Mouse (Mus musculus) layer of hippocampus, postnatal 25 days (tissue): ENCODE measurements around the gene Ubxn2a. TPM values are rescaled to one million over a fixed set of nuclear protein-coding genes. Genes with fewer than 3 reads are reported as not detected.

ENCODE experiments used
- DNase-seq, 2 experiments: peaks; one replicate each; pipeline ENCODE4 v3.0.0; 2022; ENCODE audit warnings: mixed read lengths in 2 of 2, low spot score in 1 of 2; ENCODE audit errors: extremely low spot score in 1 of 2
- total RNA-seq, 2 experiments: library from RNA; stranded (reverse); gene quantifications; 2 replicates each; pipeline ENCODE4 v1.2.3; 2021

The Ubxn2a gene
- total RNA-seq, 2 experiments from 2014 or later: 39.9 to 42.2 TPM

- no peak for DNase-seq
Observed at GRCm38 (mm10) chr12:4882086-4882485, 25.4 kb downstream of the Ubxn2a start.

- DNase-seq: no peak
Observed at GRCm38 (mm10) chr12:4879048-4879447, 28.5 kb downstream of the Ubxn2a start.

DNA sequence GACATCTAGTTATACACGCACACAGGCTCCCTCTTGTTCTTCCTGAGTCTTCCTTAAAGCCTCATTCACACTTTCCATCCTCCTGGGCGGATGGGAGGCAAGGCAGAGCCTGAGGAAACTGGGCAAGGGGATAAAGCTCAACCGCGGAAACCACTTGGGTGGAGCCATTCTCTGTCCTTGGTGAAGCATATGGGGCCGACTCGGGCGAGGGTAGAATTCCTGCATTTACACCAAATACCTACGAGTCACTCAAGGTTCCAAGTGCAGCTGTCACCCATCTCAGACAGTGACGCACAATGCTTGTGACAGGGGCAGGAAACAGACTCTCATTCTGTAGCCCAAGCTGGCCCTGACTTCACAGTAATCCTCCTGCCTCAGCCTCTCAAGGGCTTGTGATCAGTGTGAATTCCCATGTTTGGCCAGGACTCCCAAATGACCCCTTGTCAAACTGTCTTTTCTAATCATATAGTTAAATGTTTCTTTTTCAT is 29.2 kb downstream of the Ubxn2a start:
- no peak for DNase-seq

- DNase-seq: no peak
Observed at GRCm38 (mm10) chr12:4875623-4876022, 31.9 kb downstream of the Ubxn2a start.

- peak in 1 of 2 experiments; percentile 37 for DNase-seq
Observed at GRCm38 (mm10) chr12:4874161-4874927, 33.2 kb downstream of the Ubxn2a start, which contains the start of gene Mfsd2b. Mfsd2b (minus strand) TSS chr12:4874359.

DNA sequence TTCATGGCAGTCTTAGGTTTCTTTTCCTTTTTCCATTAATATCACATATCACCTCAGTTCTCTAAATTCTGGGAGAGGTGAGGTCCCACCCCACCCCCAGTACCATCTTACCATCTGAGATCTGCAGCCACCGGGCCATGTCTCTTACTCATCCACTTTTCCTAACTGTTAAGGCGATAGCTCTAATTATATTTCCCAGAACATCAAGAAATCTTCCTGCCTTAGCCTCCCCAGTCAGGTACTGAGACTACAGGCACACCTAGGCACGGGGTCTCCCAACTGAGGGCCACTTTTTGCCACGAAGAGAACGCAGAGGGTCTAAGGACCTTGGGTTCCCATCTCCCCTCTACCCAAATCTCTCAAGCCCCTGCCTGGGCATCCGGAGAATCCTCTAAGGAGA is 34.0 kb downstream of the Ubxn2a start:
- DNase-seq: no peak

DNA sequence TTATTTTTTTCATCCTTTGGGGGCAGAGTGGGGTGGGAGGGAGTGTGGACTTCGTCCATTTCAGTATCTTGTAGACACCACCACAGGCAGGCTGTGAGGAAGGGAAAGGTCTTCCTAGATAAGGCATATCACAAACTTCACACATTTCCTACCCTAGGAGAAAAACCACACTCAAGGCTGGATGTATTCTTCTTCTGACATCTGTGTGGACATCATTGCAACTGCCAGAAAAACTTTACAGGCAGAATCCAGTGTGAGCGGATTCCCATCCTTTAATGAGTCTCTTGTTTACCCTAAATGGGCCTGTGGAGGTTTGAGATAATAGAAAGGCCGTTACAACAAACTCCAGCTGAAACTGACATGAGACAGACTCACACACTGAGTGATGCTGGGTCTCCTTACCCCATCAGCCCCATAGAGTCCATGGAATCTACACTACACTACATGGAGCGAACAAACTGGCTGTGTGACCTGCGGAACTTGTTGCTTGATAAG is 34.5 kb downstream of the Ubxn2a start:
- no peak for DNase-seq

- DNase-seq: no peak
Observed at GRCm38 (mm10) chr12:4872273-4872672, 35.2 kb downstream of the Ubxn2a start.

GRCm38 (mm10) chr12:4871260-4871659 is 36.2 kb downstream of the Ubxn2a start:
- no peak for DNase-seq

- no peak for DNase-seq
Observed at GRCm38 (mm10) chr12:4868924-4869323, 38.6 kb downstream of the Ubxn2a start.

DNA sequence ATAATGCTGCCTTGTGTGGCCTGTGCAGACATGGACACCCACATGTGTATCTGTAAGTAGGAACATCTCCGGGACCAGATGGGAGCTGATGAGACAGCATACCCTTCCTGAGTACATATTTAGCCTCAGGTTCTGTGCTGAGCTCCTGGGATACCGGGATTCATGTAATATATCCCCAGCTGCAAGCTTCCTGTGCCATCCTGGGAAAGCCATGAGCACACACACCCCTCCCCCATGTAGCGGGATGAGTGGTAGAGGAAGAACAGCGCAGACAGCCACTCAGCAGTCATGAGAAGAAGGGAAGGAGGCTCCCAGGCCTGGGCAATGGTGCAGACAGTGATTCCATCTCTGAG is 43.2 kb downstream of the Ubxn2a start:
- no peak for DNase-seq

GRCm38 (mm10) chr12:4863654-4864337 is 43.7 kb downstream of the Ubxn2a start:
- no peak for DNase-seq

DNA sequence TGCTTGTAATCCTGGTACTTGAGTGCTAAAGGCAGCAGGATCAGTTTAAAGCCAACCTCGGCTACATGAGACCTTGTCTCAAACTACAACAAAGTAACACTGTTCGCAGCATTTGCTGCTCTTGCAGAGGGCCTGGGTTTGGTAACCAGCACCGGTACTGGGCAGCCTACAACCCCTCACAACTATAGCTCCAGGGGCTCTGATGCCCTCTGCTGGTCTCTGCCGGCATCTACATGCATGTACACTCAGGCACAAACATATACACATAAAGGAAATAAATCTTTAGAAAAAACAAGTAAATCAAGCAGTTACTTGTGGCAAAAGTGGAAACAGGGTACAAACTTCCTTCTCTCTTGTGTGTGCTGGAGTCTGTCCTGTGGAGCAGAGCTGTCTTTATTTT is 44.8 kb downstream of the Ubxn2a start:
- no peak for DNase-seq

GRCm38 (mm10) chr12:4859241-4859914 is 48.1 kb downstream of the Ubxn2a start:
- no peak for DNase-seq

- no peak for DNase-seq
Observed at GRCm38 (mm10) chr12:4856834-4857233, 50.7 kb downstream of the Ubxn2a start.

- DNase-seq: no peak
Observed at GRCm38 (mm10) chr12:4856160-4856559, 51.3 kb downstream of the Ubxn2a start.

DNA sequence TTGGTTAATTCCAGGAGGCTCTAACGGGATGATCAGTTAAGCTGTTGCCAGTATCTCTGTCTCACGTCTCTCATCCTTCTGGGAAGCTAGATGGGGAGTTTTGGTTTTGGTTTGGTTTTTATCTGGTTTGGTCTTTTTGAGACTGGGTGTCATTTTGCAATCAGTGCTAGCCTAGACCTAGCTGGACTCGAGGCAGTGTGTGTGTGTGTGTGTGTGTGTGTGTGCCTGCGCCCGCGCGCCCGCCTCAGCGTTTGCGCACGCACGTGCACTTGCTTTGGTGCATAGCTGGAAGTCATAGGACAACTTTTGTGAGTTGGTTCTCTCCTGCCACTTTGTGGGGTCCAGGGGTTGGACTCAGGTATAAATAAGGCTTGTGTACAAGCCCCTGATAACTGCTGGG is 63.8 kb downstream of the Ubxn2a start:
- no peak for DNase-seq

- DNase-seq: peak; percentile 74 to 75
Observed at GRCm38 (mm10) chr12:4842890-4843597, 64.5 kb downstream of the Ubxn2a start, which contains the start of gene Wdcp. Wdcp (plus strand) TSS chr12:4843303.

DNA sequence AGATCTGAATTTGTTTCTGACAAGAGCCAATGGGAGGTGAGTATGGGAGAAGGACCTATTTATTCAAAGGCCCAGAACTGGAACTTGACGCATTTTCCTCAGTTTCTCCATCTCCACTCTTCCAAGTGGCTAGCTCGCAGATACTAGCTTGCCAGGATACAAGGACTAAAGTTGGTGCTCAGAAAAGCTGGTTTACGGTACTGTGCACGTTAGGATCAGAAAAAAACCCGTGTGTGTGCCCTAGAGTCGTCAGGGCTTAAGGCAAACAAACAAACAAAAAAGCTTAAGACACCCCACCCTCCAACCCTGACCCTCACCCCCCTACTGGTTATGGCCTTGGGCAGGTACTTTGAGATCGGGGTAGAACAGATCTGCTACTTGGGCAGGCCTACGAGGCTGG is 65.0 kb downstream of the Ubxn2a start:
- DNase-seq: no peak

- peak; percentile 28 to 48 for DNase-seq
Observed at GRCm38 (mm10) chr12:4841392-4841887, 66.1 kb downstream of the Ubxn2a start, which contains the start of gene Fkbp1b. Fkbp1b (minus strand) TSS chr12:4841591.
